Mouse (Mus musculus) G1E-ER4 (cell line): ENCODE data around the gene Pramef20. TPM values are rescaled to one million over a fixed set of nuclear protein-coding genes. Genes with fewer than 3 reads are reported as not detected.
"Not testable (repeated sequence)": the region's sequence is repeated elsewhere in the genome, so short reads cannot be mapped to it uniquely, and the experiment has no call there.

Source experiments
- GATA1 ChIP-seq: IDR thresholded peaks from one replicate; pipeline ENCODE4 v1.8.0; 2012; ENCODE audit warnings: low read length, inconsistent platforms
- polyA plus RNA-seq: library from polyadenylated mRNA; stranded (reverse); fragments of >175 nt; gene quantifications from 2 replicates; pipeline ENCODE4 v1.2.3, GENCODE M21; 2012

Gene Pramef20
- not detected in 2 replicates for polyA plus RNA-seq

- TF ChIP-seq GATA1, result no peak
Measured at GRCm38 (mm10) chr4:144377911-144378310, at the start of gene Pramef20. Gene Pramef20, minus strand, starts transcription at chr4:144377933.

GRCm38 (mm10) chr4:144424590-144424989 lies 46.9 kb upstream of the Pramef20 start:
- no peak for TF ChIP-seq GATA1

GRCm38 (mm10) chr4:144420644-144421043 lies 42.9 kb upstream of the Pramef20 start:
- TF ChIP-seq GATA1, result no peak

GRCm38 (mm10) chr4:144408290-144408689 lies 30.6 kb upstream of the Pramef20 start, which contains the start of gene Pramef12:
Gene Pramef12, minus strand, starts transcription at chr4:144408464.
- no peak for TF ChIP-seq GATA1

- TF ChIP-seq GATA1, result no peak
Measured at GRCm38 (mm10) chr4:144406261-144406660, 28.5 kb upstream of the Pramef20 start.

GRCm38 (mm10) chr4:144404456-144405086 lies 26.8 kb upstream of the Pramef20 start:
- TF ChIP-seq GATA1, result no peak

- no peak for TF ChIP-seq GATA1
Measured at GRCm38 (mm10) chr4:144402712-144403111, 25.0 kb upstream of the Pramef20 start.

- no peak for TF ChIP-seq GATA1
Measured at GRCm38 (mm10) chr4:144396316-144396715, 18.6 kb upstream of the Pramef20 start.

- not testable (repeated sequence) for TF ChIP-seq GATA1
Measured at GRCm38 (mm10) chr4:144357642-144358041, 20.1 kb downstream of the Pramef20 start, which contains the start of gene Gm13119. Gene Gm13119, plus strand, starts transcription at chr4:144357942.

- TF ChIP-seq GATA1, result not testable (repeated sequence)
Measured at GRCm38 (mm10) chr4:144329949-144330348, 47.8 kb downstream of the Pramef20 start, which contains the start of gene Gm13128. Gene Gm13128, plus strand, starts transcription at chr4:144330249.

Other genes with a start within 250 kb of the Pramef20 start
- gene Oog3, start 215.3 kb downstream of the Pramef20 start, polyA plus RNA-seq, result not detected in 2 replicates
- not detected in 2 replicates for gene Oog2, start 187.2 kb downstream of the Pramef20 start, polyA plus RNA-seq
- not detected in 2 replicates for gene C87977, start 164.6 kb downstream of the Pramef20 start, polyA plus RNA-seq
- gene Pramel5, start 97.4 kb downstream of the Pramef20 start, polyA plus RNA-seq, result not detected in 2 replicates
- gene Gm13128, start 47.7 kb downstream of the Pramef20 start, polyA plus RNA-seq, result not detected in 2 replicates
- not detected in 2 replicates for gene Gm13119, start 20.0 kb downstream of the Pramef20 start, polyA plus RNA-seq
- not detected in 2 replicates for gene Pramef12, start 30.5 kb upstream of the Pramef20 start, polyA plus RNA-seq
- not detected in 2 replicates for gene 1700012P22Rik, start 60.8 kb upstream of the Pramef20 start, polyA plus RNA-seq
- gene Gm9944, start 75.4 kb upstream of the Pramef20 start, polyA plus RNA-seq, result not detected in 2 replicates
- not detected in 2 replicates for gene Aadacl3, start 85.8 kb upstream of the Pramef20 start, polyA plus RNA-seq
- gene 9430007A20Rik, start 141.9 kb upstream of the Pramef20 start, polyA plus RNA-seq, result not detected in 2 replicates
- not detected in 2 replicates for gene Gm13124, start 187.2 kb upstream of the Pramef20 start, polyA plus RNA-seq
- gene Aadacl4, start 235.8 kb upstream of the Pramef20 start, polyA plus RNA-seq, result not detected in 2 replicates